Mouse (Mus musculus) ovary, postnatal 36 days (tissue): ENCODE data around the gene Col1a2.

Experiments used
- DNase-seq: peaks from one replicate; pipeline ENCODE4 v3.0.0; 2022; ENCODE audit warnings: low spot score, mixed read lengths

Col1a2 gene

GRCm38 (mm10) chr6:4521031-4521430 is 16.4 kb downstream of the Col1a2 start:
- DNase-seq = no peak

DNA sequence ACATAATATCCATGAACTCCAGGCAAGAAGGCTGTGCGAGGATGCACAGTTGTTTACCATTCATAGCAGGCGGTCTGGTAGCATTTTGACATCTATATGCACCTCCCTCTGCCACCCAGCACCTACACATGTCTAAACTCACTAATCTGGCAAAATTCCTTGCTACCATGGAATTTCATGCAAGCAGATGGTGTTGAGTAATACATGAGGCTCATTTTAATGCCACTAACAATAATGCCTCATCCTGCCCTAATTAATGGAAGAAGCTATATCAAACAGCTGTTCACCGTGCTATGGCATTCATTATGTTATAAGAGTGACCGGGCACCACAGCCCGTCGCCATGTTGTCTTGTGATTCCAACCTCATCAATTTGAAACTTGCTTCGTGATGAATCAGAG is 23.8 kb downstream of the Col1a2 start:
- no peak for DNase-seq

GRCm38 (mm10) chr6:4530986-4531385 is 26.4 kb downstream of the Col1a2 start:
- DNase-seq = no peak

DNA sequence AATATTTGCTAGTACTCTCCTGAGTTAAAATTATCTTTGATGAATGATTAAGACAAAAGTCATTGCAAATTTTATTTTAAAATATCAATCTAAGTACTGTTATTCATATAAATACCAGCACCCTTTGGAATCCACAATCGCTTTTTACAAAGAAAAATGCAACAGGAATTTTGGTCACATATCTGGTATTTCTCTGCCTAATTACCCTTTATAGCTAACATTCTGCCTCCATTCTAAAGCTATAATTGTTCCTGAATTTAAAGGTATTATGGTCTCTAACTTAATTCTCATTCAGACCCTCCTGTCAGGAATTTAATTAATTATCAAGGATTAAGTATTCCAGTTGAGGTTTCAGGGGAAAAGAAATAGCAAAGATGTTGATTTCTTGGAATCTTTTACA is 28.3 kb downstream of the Col1a2 start:
- no peak for DNase-seq

GRCm38 (mm10) chr6:4534462-4535079 is 30.0 kb downstream of the Col1a2 start:
- DNase-seq = no peak

GRCm38 (mm10) chr6:4541926-4542715 is 37.5 kb downstream of the Col1a2 start:
- no peak for DNase-seq

DNA sequence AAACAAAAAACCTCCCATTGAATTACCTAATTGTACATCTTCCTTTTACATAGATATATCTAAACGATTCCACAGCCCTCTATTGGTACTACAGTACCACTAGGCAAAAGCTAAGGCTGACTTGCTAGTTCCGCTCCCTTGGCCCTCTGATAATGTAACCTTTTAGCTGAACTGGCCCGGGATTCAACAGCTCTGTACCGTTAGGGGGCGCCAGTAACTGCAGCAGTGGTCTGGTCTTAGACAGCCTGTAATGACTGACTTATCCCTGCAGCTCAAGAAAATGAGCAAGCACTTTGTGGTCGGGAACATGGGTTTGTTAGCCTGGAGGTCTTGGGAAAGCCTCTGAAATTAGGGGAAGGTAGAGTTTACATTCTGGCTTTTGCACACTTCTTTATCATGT is 39.9 kb downstream of the Col1a2 start:
- DNase-seq = peak; percentile 37

- peak; percentile 45 for DNase-seq
These were observed 41.1 kb downstream of the Col1a2 start for GRCm38 (mm10) chr6:4545727-4546126.

DNA sequence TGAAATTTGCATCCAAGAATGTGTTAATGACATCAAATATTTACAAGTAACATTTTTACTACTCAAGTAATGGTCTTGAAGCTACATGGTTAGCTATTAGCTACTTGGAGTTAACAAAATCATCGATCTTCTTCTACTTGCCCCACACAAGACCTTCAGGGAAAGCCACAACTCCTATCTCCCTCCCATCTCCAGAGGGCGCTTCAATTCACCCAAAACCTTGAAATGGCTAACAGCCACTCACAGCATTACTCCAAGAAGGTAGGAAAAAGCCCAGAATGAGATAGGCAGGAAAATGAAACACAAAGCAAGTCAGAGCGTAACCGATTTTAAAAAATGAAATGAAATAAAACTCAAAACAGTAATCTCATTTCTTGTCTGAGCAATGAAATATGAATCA is 44.3 kb downstream of the Col1a2 start:
- DNase-seq = no peak

- DNase-seq = no peak
These were observed 45.4 kb downstream of the Col1a2 start for GRCm38 (mm10) chr6:4549846-4550548.

DNA sequence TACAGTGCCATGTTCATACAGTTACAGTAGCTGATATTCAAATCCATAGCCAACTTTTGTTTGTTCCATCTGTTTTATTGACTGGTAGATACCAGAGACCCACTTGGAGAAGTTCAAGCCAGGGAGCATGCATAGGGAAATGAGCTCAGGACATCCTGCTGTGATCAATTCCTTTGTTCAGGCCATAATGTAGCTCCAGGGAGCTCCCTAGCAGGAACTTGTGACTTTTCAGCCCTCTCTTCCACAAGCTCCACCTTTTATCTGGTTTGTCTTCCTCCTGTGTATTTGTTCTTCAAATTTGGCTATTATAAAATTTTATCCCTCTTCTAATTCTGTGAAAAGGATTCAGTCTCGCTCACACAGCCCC is 45.9 kb downstream of the Col1a2 start:
- DNase-seq = no peak

- no peak for DNase-seq
These were observed 50.8 kb downstream of the Col1a2 start for GRCm38 (mm10) chr6:4555366-4555765.

DNA sequence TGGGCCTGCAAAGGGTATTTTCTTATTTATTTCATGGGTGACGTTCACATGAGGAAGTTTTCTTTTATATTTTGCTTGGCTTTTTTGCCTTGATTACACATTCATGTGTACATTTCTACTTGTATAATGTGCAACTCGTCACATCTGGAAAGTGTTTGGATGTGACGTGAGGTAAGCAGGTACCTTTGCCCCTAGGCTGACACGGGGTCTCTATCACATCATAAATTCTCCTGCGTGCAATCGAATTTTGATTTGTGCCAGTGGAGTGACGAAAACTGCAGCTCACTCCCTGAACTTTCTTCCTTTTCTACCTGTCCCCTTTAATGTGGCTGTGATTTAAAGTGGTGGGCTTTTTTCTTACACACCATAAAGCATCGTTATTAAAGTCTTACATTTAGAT is 52.5 kb downstream of the Col1a2 start:
- no peak for DNase-seq

- DNase-seq = peak; percentile 53
These were observed 53.1 kb downstream of the Col1a2 start for GRCm38 (mm10) chr6:4557678-4558077.

DNA sequence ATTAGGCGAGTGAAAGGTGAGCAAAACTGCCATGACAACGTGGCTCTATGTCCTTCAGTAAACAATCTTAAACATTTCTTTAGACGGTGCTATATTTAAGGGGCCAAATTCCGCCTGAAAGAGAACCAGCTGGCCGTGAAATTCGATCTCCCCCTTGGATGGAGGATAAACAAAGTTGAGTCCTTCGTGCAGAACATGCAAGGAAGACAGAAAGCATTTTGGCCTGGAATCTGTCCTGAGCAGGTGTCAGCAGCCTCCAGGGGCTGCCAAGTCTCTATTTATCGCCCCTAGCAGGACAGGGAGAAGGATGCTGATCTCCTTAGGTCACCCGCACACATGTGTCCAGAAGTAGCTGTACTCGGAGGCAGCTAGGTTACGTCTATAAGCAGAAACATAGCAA is 56.5 kb downstream of the Col1a2 start:
- DNase-seq = no peak

GRCm38 (mm10) chr6:4561621-4562020 is 57.0 kb downstream of the Col1a2 start:
- DNase-seq = no peak

GRCm38 (mm10) chr6:4562401-4562800 is 57.8 kb downstream of the Col1a2 start:
- no peak for DNase-seq

- no peak for DNase-seq
These were observed 58.9 kb downstream of the Col1a2 start for GRCm38 (mm10) chr6:4563477-4563876.

DNA sequence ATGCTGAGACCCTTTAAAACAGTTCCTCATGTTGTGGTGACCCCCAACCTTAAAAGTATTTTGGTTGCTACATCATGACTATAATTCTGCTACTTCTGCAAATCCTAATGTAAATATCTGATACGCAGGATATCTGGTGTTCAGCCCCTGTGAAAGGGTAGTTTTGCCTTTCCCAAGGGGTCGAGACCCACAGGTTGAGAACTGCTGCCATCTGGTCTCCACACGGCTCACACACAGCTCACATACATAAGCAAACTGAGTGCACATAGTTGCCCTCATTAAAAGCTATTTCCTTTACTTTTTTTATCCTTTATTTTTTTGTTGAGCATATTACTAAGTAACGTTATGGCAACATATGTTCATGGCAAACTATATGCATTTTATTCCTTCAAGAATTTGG is 65.8 kb downstream of the Col1a2 start:
- DNase-seq = no peak

DNA sequence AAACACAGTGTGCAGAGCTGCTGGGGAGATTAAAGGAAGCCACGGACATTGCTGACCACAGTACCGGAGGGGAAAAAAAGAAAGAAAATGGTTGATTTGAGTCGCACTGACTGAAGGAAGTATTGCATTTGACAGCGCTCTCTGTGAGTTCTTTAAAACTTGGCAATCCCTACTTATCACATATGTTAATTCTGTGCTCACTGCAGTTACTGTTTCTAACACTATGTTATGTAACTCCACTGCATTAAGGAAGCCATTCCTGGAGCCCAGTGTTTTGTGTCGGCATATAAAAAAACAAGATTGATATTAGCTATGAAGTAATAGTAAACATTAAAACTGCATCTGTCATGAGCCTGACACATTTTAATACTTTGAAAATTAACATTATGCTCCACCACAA is 73.1 kb downstream of the Col1a2 start:
- no peak for DNase-seq

- no peak for DNase-seq
These were observed 73.7 kb downstream of the Col1a2 start for GRCm38 (mm10) chr6:4578343-4578742.

DNA sequence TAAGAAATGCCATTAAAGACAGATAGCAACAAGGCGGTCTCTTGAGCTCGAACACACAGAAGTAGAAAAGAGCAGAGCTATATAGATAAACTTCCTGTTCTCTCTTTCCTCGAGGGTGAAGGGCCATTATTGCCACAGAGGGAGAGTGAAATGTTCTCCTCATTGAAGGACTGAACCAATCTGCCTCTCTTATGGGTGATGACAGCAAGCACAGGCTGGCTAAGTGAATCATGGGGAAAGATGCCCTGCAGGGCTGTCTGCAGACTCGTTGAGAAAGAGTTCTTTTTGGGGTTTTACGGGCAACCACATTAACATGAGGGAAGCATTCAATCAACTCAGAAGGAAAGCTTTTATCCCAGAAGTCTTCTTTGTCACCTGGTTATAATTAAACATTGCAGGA is 75.0 kb downstream of the Col1a2 start:
- no peak for DNase-seq

DNA sequence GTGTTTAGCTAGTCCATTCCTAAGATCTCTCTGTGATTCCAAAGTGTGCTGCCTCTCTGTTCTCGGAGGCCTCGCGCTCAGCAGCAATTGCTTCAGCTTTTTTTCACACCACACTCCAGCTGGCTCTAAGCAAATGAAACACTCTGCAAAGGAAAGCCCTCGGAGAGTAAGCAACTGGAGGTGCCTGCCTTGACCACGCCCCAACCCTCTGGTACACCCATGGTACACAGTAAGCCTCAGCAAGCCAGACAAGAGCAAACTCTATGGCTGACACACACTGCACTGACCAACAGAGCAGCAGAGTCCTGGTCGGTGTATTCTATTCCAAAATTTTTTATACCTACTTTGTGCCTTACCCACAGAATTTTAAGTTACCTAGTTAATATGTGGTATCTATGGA is 78.9 kb downstream of the Col1a2 start:
- DNase-seq = no peak
